25 mouse cellular contexts compared by ENCODE assay signal in the genomic region with DNA sequence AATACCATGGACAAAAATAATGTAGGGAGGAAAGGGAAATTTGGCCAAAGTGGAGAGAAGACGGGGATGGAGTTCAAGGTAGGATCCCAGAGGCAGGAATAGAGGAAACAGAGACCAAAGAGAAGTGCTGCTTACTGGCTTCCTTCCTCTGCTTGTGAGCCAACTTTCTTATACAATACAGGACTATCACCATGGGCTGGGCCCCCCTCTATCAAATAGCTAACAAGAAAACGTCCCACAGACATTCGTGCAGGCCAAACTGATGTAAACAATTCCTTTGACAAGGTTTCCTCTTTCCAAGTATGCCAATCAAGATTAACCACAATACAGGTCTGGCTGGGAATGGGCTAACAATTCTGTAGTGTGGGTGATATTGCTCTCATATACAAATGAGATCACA.
"Had no signal": no experiment of that assay in that cellular context is flagged by ENCODE, and none has a peak within 500 bp of the region (broad histone marks: within the 10 kb centered on the region; RNA-seq: fewer than 3 reads in every experiment).

No protein-coding gene starts in this region.

- DNase-seq: gastrocnemius, adult 2 months; gastrocnemius, postnatal 10 days; gastrocnemius, postnatal 25 days; heart, adult 18-20 months; heart, postnatal 14 days; heart, postnatal 36 days; kidney, adult 11 months; kidney, adult 2 months; kidney, adult 9 months; kidney, postnatal 14 days; kidney, postnatal 36 days; layer of hippocampus, adult 9-11 months; layer of hippocampus, postnatal 36 days; left cerebral cortex, postnatal 4 days had no signal

- H3K4me1 ChIP-seq: hindbrain, embryonic 13.5 days; hindbrain, embryonic 15.5 days; kidney, embryonic 15.5 days; limb, embryonic 13.5 days; limb, embryonic 15.5 days had no signal

- H3K4me3 ChIP-seq: gastrocnemius, adult 2 months; heart, embryonic 13.5 days; heart, embryonic 15.5 days; hindbrain, embryonic 13.5 days; hindbrain, embryonic 15.5 days; kidney, embryonic 15.5 days; limb, embryonic 13.5 days; limb, embryonic 15.5 days had no signal

- H3K4me2 ChIP-seq: heart, embryonic 11.5 days; heart, embryonic 13.5 days; heart, embryonic 15.5 days; hindbrain, embryonic 13.5 days; hindbrain, embryonic 15.5 days; kidney, embryonic 15.5 days; limb, embryonic 13.5 days; limb, embryonic 15.5 days had no signal

- H3K9ac ChIP-seq: heart, embryonic 13.5 days; heart, embryonic 15.5 days; hindbrain, embryonic 13.5 days; hindbrain, embryonic 15.5 days; kidney, embryonic 15.5 days; limb, embryonic 13.5 days; limb, embryonic 15.5 days had no signal

- H3K9me3 ChIP-seq: heart, embryonic 13.5 days; heart, embryonic 15.5 days; hindbrain, embryonic 13.5 days; hindbrain, embryonic 15.5 days; kidney, embryonic 15.5 days; limb, embryonic 13.5 days; limb, embryonic 15.5 days had no signal

- H3K27ac ChIP-seq: gastrocnemius, adult 2 months; heart, embryonic 13.5 days; heart, embryonic 15.5 days; hindbrain, embryonic 13.5 days; hindbrain, embryonic 15.5 days; hindbrain, postnatal 0 days; kidney, embryonic 15.5 days; kidney, postnatal 0 days; limb, embryonic 13.5 days; limb, embryonic 15.5 days had no signal

- H3K27me3 ChIP-seq: heart, embryonic 13.5 days; heart, embryonic 15.5 days; hindbrain, embryonic 13.5 days; hindbrain, embryonic 15.5 days; kidney, embryonic 15.5 days; limb, embryonic 13.5 days; limb, embryonic 15.5 days had no signal

- ATAC-seq: hindbrain, postnatal 0 days; intestine, embryonic 16.5 days had no signal

- H3K36me3 ChIP-seq: heart, embryonic 13.5 days; heart, embryonic 15.5 days; hindbrain, embryonic 13.5 days; hindbrain, embryonic 15.5 days; kidney, embryonic 15.5 days; limb, embryonic 13.5 days; limb, embryonic 15.5 days had no signal
